Mouse (Mus musculus) splenic B cell, adult 2 months (primary cell): ENCODE data around the gene Grik1.

Experiments used
- DNase-seq: peaks from one replicate; pipeline ENCODE4 v3.0.0-alpha.2; 2011; ENCODE audit warnings: low read depth, low spot score
- H3K27me3 ChIP-seq: 2 replicates; pipeline ENCODE4 v1.6.1; 2012; ENCODE audit warnings: mild to moderate bottlenecking, low read length, moderate library complexity, mixed read lengths; ENCODE audit not compliant: control insufficient read depth, poor library complexity, insufficient read depth, severe bottlenecking
- H3K36me3 ChIP-seq: 2 replicates; pipeline ENCODE4 v1.6.1; 2012; ENCODE audit warnings: mild to moderate bottlenecking, low read length, moderate library complexity, mixed read lengths; ENCODE audit not compliant: control insufficient read depth, poor library complexity, insufficient read depth, severe bottlenecking

The Grik1 gene

DNA sequence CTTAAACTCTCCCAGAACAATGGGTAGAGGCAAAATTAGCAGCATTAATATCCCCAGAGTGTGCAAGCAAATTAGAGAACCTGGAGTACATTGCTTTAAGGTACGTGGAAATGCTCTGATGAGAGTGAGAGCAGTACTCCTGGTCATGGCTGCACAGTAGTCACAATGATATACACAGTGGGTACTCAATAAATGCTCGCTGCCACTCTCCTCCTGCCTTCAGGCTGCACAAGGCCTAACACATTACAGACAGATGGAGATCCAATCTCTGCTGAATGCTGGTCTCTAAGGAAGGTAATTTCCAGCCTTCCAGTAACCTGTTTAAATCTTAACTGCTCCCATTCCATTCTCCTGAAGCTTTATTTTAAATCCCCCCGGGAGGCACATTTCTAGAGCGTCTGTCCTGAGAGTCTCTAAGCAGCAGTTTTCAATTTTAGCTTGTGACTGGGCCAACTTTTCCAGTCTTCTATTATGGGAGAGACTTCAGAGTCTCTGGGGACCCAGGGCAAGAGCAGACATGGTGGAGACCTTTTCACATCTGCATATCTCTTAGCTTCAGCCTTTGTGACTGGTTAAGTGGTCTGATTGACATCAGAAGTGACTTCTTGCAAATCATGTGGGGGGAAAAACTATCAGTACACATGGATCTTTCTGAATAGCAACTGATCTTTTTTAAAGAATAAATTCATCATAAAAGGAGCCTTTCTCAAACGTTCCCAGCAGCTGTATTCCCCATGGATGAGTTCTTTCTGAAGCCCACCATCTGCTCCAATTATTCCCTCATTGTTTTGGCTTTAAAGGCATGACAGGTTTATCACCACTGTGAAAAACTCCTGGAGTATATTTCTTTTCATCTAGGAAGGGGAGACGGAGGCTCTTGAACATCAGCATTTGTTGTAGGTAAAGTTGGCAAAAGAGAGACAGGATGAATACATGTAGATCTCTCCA lies 373.6 kb downstream of the Grik1 start:
- no peaks in the 10 kb centered on the region for H3K36me3 ChIP-seq
- no peak for DNase-seq

DNA sequence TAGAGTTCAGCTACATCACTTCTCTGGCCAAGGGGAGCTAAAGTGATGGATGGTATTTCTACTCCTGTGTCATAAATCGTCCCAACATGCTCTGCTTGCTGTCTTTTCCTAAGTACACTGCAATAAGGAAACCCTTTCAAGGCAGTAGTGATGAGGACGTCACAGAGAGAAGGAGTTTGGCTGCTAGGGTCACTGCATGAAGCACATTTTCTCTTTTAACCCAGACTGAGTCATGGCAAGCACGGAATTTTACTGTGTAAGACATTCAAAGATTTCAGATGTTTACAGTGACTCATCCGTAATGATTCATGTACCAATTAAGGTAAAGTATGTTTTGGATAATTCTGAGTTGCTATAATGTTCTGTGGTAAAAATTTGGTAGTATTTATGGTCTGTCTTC lies 374.9 kb downstream of the Grik1 start:
- DNase-seq = no peak
- Histone ChIP-seq H3K27me3 (no peaks in the 10 kb centered on the region), H3K36me3 (no peaks in the 10 kb centered on the region)

More for the DNA sequence above, 373.6 kb downstream of the Grik1 start:
- H3K27me3 ChIP-seq = no peaks in the 10 kb centered on the region

DNA sequence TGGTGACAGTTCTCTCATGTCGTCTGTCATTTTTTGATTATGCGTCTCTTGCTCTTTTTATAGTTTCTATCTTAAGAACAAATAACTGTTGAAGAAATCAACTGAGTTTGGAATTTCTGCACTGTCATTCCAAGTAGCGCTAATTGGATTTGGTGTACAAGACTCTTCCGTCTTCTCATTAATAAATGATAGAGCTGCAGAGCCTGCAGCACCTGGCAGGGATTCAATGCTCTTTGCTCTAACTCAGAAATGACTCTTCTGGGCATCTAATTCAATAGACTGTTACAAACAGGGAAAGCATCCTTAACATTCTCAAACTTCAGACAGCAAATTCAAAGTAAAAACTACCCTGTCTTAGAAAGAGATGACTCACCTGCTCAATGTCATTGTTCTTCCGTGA lies 376.3 kb downstream of the Grik1 start:
- H3K36me3 ChIP-seq = no peaks in the 10 kb centered on the region
- no peak for DNase-seq
- no peaks in the 10 kb centered on the region for H3K27me3 ChIP-seq

DNA sequence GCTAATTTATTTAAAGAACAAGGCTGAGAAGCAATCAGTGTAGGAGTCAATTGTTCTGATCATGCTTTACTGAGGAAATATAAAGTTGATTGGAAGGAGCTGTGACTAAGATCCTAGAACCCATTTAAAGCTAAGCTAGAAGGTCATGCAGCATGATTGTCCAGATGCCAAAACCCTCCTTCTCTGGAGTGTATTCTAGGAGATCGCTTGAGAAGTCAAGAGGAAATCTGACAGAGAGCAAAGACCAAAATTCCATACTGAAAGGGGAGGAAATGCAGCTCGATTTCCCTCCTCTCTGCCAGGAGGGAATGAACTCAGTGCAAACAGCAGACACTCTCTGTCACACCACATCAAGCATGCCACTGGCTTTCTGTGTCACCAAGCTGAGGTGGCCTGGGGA lies 378.9 kb downstream of the Grik1 start:
- no peaks in the 10 kb centered on the region for H3K36me3 ChIP-seq
- DNase-seq = no peak
- H3K27me3 ChIP-seq = no peaks in the 10 kb centered on the region

DNA sequence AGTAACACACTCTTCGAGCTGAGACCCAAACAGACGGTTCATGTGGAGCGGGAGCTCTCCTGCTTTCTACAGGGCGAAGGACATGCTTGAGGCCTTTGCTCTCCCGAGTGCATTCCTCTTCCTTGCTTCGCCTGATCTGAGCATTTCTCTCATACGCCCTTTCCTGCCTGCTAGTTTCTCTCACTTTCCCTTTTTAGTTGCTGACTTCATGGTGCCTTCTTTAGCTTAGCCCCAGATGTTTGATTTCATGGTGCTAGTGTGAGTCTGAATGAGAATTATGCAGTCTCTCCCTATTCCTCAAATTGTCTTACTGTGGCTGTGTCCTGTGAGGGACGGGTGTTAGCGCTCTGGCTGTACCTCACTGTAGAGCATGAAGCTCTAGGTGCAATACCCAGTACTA lies 388.0 kb downstream of the Grik1 start:
- no peaks in the 10 kb centered on the region for H3K27me3 ChIP-seq
- H3K36me3 ChIP-seq = no peaks in the 10 kb centered on the region
- no peak for DNase-seq

DNA sequence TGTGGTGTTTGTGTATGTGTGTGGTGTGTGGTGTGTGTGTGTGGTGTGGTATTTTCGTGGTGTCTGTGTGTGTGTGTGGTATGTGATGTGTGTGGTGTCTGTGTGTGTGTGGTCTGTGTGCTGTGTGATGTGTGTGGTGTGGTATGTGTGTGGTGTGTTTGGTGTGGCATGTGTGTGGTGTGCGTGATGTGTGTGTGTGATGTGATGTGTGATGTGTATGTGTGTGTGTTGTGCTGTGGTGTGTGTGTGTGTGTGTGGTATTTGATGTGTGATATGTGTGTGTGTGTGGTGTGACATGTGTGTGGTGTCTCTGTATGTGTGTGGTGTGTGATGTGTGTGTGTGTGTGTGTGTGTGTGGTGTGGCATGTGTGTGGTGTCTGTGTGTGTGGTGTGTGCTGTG lies 388.9 kb downstream of the Grik1 start:
- no peaks in the 10 kb centered on the region for H3K27me3 ChIP-seq
- H3K36me3 ChIP-seq = no peaks in the 10 kb centered on the region
- no peak for DNase-seq

DNA sequence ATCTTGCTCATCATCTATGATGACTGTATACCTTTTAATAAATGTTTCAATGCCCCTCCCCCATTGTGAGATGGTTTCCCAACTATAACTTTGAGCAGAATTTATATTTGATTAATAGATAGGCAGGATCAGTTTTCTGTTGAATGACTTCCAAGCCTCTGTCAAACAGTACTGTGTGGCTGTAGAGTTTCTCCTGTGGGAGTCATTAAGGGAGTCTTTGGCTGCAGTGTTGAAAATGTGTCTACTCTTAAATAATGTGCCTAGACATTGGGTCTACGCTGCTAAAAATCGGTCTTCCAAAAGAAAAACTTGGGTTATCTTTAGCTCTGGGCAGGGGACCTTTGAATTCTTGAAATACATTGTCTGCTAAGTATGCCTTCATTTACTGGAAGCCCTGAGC lies 414.1 kb downstream of the Grik1 start:
- Histone ChIP-seq H3K36me3 (no peaks in the 10 kb centered on the region), H3K27me3 (no peaks in the 10 kb centered on the region)
- no peak for DNase-seq

DNA sequence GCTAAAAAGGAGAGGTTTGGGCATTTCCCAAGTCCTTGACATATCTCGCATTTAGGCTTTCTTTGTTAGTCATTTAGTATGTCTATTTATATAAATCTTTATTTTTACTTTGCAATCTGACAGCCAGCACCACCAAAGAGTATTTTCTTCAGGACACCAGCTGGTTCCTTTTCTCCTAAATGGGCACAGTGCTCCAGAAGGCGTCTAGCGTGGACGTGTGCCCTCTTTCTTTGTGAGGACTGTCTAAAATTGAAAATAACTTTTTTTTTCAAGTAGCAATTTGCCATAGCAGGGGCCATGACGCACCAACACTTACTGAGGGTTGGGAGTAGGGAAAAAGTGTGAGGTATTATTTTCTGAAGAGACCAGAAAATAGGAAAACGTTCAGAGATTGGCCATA lies 425.5 kb downstream of the Grik1 start:
- DNase-seq = no peak
- no peaks in the 10 kb centered on the region for H3K36me3 ChIP-seq
- no peaks in the 10 kb centered on the region for H3K27me3 ChIP-seq

DNA sequence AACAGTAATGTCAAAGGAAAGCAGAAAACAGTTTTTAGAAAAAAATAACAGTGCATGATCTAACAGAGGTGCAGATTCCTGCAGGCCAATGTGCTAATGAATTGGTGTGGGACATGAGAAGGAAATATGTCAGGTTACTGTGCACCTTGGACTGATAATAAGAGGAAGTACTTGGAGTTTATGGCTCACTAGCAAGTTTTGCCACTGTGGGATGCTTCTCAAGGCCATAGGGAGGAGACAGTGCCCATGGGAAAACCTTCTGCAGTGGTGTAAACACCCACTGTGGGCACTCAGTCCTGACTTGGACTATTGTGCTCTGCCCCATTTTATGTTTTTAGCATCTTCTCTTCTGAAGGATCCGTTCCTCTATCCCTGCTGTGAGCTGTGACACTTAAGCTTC lies 428.3 kb downstream of the Grik1 start:
- DNase-seq = no peak
- H3K27me3 ChIP-seq = no peaks in the 10 kb centered on the region
- H3K36me3 ChIP-seq = no peaks in the 10 kb centered on the region

DNA sequence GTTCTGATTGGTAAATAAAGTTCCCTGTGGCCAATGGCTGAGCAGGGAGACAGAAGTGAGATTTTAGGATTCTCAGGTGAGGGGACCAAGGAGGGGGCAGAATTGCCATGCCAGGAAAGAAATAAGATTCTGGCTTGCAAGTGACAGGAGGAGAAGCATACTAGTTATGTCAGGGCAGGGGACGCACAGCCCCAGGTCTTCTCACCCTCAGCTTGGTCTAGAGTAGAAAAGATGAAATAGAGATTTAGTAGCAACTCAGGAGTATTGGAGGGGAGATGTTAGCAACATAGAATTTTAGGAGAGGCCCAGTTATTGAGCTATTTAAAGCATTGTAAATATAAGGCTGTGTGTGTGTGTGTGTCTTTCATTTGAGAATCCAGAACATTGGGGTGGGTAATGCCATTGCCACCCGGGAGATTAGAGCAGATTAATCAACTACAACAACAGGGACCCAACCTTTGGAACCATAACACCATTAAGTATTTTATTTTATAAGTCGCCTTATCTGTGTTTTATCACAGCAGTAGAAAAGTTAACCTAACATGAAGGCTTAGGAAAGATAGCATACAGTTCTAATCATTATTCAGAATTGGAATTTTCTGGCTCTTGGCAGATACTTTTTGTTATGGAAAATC lies 436.5 kb downstream of the Grik1 start:
- no peak for DNase-seq
- Histone ChIP-seq H3K36me3 (no peaks in the 10 kb centered on the region), H3K27me3 (no peaks in the 10 kb centered on the region)

DNA sequence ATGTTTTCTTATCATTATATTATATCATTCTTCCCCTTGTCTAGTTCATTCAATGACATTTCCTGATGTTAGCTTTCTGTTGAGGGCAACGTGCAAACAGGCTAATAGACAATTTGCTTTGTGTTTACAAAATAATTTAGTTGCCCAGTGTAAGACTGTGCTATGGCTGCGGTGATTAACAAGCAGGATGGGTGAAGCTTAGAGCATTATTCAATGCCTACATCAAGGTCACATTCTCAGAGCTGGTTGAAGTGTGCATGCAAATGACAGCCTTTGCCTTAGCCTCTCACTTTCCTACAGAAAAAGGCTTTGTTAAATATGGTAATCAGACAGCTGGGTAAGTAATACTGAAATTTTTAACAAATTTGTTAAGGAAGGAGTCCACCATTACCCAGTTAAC lies 438.5 kb downstream of the Grik1 start:
- DNase-seq = no peak
- H3K36me3 ChIP-seq = no peaks in the 10 kb centered on the region
- H3K27me3 ChIP-seq = no peaks in the 10 kb centered on the region

DNA sequence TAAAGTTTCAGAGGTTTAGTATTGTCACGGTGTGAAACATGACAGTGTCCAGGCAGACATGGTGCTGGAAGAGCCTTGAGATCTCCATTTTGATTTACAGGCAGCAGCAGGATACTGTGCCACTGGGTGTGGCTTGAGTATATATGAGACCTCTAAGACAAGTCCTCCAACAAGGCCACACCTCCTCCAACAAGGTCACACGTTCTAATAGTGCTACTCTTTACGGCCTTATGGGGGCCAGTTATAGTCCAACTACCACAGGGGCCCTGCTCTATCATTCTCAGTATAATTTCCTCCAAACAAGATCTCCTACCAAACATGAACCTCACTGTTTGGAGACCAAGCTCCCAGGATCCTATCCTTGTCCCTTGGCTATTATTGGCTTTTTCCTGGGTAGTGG lies 441.3 kb downstream of the Grik1 start:
- Histone ChIP-seq H3K36me3 (no peaks in the 10 kb centered on the region), H3K27me3 (no peaks in the 10 kb centered on the region)
- no peak for DNase-seq
